Mouse (Mus musculus) effector memory CD4-positive, alpha-beta T cell, adult 7 months (primary cell): ENCODE results near the gene Gm11172. TPM values are rescaled to one million over a fixed set of nuclear protein-coding genes. Genes with fewer than 3 reads are reported as not detected.

Source experiments
- polyA plus RNA-seq: library from polyadenylated mRNA; unstranded; fragments of 100-300 nt; shearing (Covaris generic); gene quantifications from one replicate; pipeline ENCODE4 v1.2.1, GENCODE M21; 2017

Gm11172 gene
- not detected for polyA plus RNA-seq

GRCm38 (mm10) chr16:10812865-10813371 lies at the start of gene Gm11172:
Gene Gm11172 (plus strand): TSS chr16:10812915.

GRCm38 (mm10) chr16:10785371-10786231 lies 27.1 kb upstream of the Gm11172 start, which contains the start of gene Socs1:
Gene Socs1 (minus strand): TSS chr16:10785536.

GRCm38 (mm10) chr16:10788271-10788670 lies 24.4 kb upstream of the Gm11172 start, which contains the start of gene Tnp2:
Gene Tnp2 (minus strand): TSS chr16:10788660.

GRCm38 (mm10) chr16:10790702-10791101 lies 22.0 kb upstream of the Gm11172 start, which contains the start of gene Prm3:
Gene Prm3 (minus strand): TSS chr16:10790914.

GRCm38 (mm10) chr16:10796034-10796433 lies 16.7 kb upstream of the Gm11172 start, which contains the start of gene Prm2:
Gene Prm2 (minus strand): TSS chr16:10796134.

GRCm38 (mm10) chr16:10805789-10806527 lies 6.8 kb upstream of the Gm11172 start, which contains the start of gene Prm1:
Gene Prm1 (minus strand): TSS chr16:10805839.

GRCm38 (mm10) chr16:10834911-10835587 lies 22.3 kb downstream of the Gm11172 start, which contains the start of gene Rmi2:
Gene Rmi2 (plus strand): TSS chr16:10835059.

Other genes with a start within 250 kb of the Gm11172 start
- 47.4 TPM for gene Socs1, start 27.4 kb upstream of the Gm11172 start, polyA plus RNA-seq
- gene Tnp2, start 24.3 kb upstream of the Gm11172 start, polyA plus RNA-seq: 0.98 TPM
- gene Prm3, start 22.0 kb upstream of the Gm11172 start, polyA plus RNA-seq: not detected
- gene Prm2, start 16.8 kb upstream of the Gm11172 start, polyA plus RNA-seq: not detected
- not detected for gene Prm1, start 7.1 kb upstream of the Gm11172 start, polyA plus RNA-seq
- 2.1 TPM for gene Rmi2, start 22.1 kb downstream of the Gm11172 start, polyA plus RNA-seq
- gene Snn, start 248.0 kb downstream of the Gm11172 start, polyA plus RNA-seq: 1.1 TPM